Mouse (Mus musculus) NIH3T3 (cell line): ENCODE measurements around the gene Dbil5.

Source experiments
- DNase-seq: peaks from one replicate; pipeline ENCODE4 v3.0.0-alpha.2; 2012; ENCODE audit warnings: low read depth

The Dbil5 gene

DNA sequence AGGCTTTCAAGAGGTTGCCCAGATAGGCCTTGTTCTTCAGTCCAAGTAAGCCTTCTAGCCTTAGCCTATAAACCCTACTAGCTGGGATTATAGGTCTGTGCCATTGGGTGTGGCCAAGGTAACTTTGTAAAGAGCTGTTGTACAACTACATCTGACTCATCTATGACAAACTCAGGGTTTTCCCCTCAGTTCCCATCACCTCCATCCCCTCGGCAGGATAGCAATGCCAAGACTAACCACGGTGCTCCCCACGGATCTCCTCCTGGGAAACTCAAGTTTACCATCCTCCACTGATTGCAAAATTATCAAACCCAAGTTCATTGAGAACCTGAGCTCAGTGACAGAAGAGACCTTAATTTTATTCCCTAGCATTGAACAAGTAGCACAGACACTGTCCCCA lies 18.7 kb downstream of the Dbil5 start:
- peak; percentile 67 for DNase-seq

- no peak for DNase-seq
Observed at GRCm38 (mm10) chr11:76239750-76240149, 22.3 kb downstream of the Dbil5 start.

- peak; percentile 96 for DNase-seq
Observed at GRCm38 (mm10) chr11:76242901-76243810, 25.7 kb downstream of the Dbil5 start, which contains the start of the genes Mrm3 and Glod4. Gene Mrm3 (plus strand): TSS chr11:76243715. Gene Glod4 (minus strand): TSS chr11:76243725.

- DNase-seq: no peak
Observed at GRCm38 (mm10) chr11:76243811-76244546, 26.6 kb downstream of the Dbil5 start.

DNA sequence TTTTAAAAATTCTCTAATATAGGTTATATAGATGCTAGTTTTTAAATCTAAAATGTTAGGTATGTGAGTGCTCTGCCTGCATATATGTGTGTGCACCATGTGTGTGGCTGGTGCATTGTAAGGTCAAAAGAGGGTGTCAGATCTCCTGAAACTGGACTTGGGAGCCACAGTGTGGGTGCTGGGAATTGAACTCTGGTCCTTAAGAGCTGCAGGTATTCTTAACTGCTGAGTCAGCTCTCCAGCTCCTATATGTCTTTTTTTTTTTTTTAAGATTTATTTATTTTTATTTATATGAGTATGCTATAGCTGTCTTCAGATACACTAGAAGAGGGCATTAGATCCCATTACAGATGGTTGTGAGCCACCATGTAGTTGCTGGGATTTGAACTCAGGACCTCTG lies 29.0 kb downstream of the Dbil5 start:
- no peak for DNase-seq

GRCm38 (mm10) chr11:76247239-76247638 lies 29.8 kb downstream of the Dbil5 start:
- DNase-seq: no peak

GRCm38 (mm10) chr11:76252036-76252435 lies 34.6 kb downstream of the Dbil5 start:
- no peak for DNase-seq

GRCm38 (mm10) chr11:76253145-76253917 lies 35.9 kb downstream of the Dbil5 start:
- DNase-seq: peak; percentile 91

DNA sequence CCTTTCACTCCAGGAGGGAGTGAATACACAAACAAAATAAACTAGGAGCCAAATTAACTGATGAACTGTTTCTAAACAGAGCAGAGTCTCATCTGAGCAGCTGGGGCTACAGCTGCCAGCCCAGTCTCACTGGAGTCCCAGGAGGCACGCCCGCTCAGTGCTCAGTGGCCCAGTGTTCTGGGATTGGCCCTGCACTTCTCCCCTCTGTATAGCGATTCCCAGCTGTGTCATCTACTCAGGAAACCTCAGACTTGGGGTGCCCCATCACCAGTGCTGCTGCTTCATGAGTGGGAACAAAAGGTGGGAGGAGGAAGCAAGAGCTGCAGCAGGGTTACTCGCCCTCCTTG lies 36.5 kb downstream of the Dbil5 start:
- DNase-seq: no peak

DNA sequence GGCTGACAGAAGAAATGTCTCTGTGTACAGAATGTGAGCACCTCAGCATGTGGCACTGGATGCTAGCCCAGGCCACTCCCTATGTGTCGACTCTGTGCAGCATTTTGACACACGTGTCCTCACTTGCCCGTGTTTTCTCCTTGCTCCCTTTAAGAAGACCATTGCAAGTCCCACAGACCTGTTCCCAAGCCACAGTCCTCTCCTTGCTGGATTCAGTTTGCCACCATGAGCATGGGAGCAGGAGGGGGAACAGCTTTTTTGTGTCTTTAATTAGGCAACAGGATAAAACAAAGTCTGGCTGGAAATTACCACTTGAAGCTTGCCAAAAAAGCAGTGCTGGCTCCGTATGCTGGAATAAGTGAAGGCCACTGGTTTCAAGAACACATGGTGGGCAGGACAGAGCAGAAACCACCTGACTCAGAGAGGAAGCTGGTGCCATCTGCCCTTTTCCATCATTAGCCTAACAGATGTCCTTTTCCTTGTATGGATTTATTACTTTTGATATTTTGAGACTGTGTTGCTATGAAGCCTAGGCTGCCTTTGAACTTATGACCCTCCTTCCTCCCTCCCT lies 38.1 kb downstream of the Dbil5 start:
- DNase-seq: no peak

GRCm38 (mm10) chr11:76256129-76256528 lies 38.7 kb downstream of the Dbil5 start:
- DNase-seq: no peak

- no peak for DNase-seq
Observed at GRCm38 (mm10) chr11:76257386-76257785, 40.0 kb downstream of the Dbil5 start.

GRCm38 (mm10) chr11:76258511-76258910 lies 41.1 kb downstream of the Dbil5 start:
- DNase-seq: no peak

DNA sequence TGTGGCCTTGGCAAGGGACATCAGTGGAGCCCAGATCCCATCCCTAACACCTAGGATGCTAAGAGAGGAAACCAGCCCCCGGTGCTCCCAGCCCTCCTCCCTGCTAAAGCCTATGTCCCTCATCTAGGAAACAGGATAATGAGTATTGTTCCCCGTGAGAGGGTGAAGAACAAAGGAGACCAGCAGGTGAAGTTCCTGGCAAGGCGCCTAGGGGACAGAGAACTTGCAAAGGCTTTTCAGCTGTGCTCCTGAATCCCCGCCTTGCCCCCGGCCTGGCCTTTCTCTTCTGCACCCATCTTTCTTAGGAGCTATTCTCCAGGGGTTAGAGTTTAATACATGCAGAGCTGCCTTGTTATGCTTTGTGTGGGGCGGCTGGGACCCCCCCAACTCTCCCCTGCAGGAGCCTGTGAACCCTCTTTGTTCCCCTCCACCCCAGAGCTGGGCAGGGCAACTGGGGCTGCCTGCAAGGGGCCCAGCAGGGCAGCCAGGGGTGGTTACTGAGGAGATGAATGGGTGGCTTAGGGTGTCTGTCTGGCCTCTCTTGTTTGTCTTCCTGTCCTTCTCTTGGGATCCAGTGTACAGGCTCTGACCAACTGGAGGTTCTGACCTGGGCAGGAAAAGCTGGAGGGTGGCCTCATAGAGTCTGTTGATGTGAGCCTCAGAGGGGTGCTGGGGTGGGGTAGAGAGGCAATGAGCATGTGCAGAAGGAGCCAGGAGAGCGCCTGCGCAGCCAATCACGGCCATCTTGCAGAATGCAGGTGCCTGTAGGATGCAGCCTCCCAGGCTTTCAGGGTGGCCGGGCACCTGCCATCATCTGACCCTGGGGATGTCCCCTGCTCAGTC lies 43.0 kb downstream of the Dbil5 start:
- no peak for DNase-seq

- no peak for DNase-seq
Observed at GRCm38 (mm10) chr11:76261224-76261623, 43.8 kb downstream of the Dbil5 start.

DNA sequence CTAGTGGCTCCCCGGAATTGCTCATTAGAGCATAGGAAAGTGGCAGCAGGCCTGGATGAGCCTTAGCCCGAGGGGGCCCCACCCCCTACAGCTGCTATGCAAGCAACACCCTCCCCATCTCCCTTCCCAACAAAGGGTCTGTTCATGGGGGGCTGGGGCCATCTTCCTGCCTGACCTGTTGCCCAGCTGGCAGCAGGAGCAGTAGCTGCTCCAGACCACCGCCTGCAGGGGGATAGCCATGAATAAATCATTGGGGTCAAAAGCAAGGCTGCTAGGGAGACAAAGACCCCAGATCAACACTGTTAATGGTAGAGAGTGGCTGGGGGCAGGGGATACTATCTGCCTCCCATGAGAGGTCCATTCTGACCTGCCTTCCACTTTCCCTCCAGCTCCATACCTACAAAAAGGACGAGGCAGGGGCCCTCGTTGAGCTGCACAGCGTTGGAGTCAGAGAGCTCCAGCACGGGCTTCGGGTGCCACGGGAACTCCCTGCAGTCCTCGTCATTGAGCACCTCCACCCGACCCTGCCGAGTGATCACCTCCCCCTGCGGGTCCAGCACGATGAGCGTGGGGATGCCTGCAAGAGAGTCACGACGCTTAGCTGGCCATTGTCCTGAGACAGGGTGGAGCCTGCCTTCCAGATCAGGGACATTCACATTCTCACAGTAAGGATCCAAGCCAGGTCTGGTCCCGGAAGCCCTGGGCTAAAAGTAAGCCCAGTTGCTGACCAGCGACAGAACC lies 45.4 kb downstream of the Dbil5 start:
- no peak for DNase-seq

DNA sequence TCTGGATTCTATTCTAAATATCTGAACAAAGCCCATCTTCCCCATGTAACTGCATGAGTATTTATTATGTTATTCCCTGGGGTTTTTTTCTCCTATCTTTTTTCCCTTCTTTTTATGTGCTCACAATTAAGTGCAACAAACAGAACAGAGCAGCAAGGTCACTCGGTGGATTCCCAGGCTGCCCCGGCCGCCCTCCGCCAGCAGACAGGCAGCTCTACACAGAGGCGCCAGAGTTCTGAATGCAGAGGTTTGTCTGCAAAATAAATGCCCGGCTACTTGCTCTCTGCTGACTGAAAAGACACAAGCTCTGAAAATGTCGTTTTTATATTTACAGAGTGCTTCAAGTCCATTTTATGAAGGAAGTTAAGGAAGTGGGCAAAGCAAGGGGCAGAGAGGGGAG lies 50.1 kb downstream of the Dbil5 start:
- no peak for DNase-seq

GRCm38 (mm10) chr11:76268001-76268459 lies 50.6 kb downstream of the Dbil5 start:
- no peak for DNase-seq
